In the genomic region with DNA sequence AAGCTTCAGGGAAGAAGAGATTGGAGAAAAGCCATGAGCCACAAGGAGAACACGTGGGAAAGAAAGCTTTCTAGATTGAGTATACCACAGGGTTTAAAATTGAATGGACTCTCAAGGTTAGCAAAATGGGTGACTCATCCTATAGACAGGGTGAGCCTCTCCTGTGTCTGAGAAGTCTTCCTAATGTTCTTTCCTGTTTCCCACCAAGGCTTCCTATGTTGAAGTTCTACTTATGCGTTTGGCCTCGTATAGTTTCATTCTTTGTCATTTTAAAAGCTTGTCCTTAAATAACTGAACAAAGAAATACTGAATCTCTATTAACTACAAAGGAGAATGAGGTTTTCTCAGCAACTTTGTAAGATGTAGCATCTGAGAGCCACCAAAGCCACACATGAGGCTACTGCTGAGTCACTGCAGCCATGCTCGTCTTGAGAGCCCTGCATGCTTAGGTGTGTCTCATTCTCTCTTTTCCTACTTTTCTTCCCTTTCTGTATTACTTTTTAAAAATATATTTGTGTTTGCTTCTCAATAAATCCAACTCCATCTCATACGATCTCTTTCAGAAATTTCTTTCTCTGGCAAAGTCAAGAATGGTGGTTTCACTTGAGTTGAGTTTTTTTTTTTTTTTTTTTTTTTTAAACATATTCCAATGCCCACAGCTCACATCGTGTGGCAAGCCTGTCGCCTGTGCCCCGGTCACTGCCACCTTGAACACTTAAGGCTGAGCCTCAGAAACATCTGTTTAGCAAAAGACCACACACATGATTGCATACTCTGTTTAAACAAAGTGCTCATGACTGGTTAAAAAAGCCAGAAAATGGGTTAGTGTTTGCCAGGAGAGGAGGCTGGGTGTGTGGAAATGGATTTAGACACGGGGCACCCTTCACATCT, we compare ENCODE assay signal across 8 mouse cellular contexts. TPM values are rescaled to one million over a fixed set of nuclear protein-coding genes. Genes with fewer than 3 reads are reported as not detected.
DNase-seq lines count a peak whose midpoint lies in the region; ATAC-seq lines count a peak whose summit lies in the region.

No protein-coding gene starts in this region.

- H3K9ac ChIP-seq in kidney, embryonic 14.5 days (ENCODE audit: low read depth, low read length), result peak overlapping the region; percentile 49; the same call in 1 of the 2 replicates

- no peaks in the 10 kb centered on the region for H3K36me3 ChIP-seq in kidney, embryonic 14.5 days (ENCODE audit: control insufficient read depth, insufficient read depth, low read length)

- ATAC-seq in kidney, embryonic 14.5 days (ENCODE audit: low FRiP score, low TSS enrichment), result peak; percentile 20; the same call in 1 of the 2 replicates
- ATAC-seq in hematopoietic stem cell, adult 5-6 weeks (replicated peaks in 1 of 2; ENCODE audit: insufficient read depth in 1 of 2, low FRiP score in 2 of 2, low TSS enrichment in 1 of 2, low read depth in 1 of 2, poor library complexity in 2 of 2, severe bottlenecking in 2 of 2), result peak; percentile 24 to 44; a peak in 3 of 4 replicates
- ATAC-seq in megakaryocyte, adult 5-6 weeks (ENCODE audit: poor library complexity, severe bottlenecking), result peak; percentile 16
- ATAC-seq in cerebellum, adult (ENCODE audit: insufficient number of reproducible peaks, low FRiP score, low TSS enrichment), result no peak

- DNase-seq in kidney, postnatal 10 days, result no peak
- DNase-seq in ZHBTc4 (ENCODE audit: low read depth, low spot score), result peak; percentile 9
- no peak for DNase-seq in urinary bladder, adult 2 months (ENCODE audit: low spot score)
- no peak for DNase-seq in spleen, adult 12 weeks (ENCODE audit: low spot score)

- no peaks in the 10 kb centered on the region for H3K4me1 ChIP-seq in kidney, embryonic 14.5 days (ENCODE audit: control insufficient read depth, insufficient read depth, low read length)

- H3K9me3 ChIP-seq in kidney, embryonic 14.5 days (ENCODE audit: control insufficient read depth, low read length), result no peaks in the 10 kb centered on the region

- H3K4me2 ChIP-seq in kidney, embryonic 14.5 days (replicated peaks; ENCODE audit: low read depth, low read length), result peak overlapping the region; percentile 44

- H3K4me3 ChIP-seq in kidney, embryonic 14.5 days (ENCODE audit: low read length), result peak overlapping the region; percentile 28; the same call in 1 of the 2 replicates

- H3K27me3 ChIP-seq in kidney, embryonic 14.5 days (ENCODE audit: control insufficient read depth, insufficient read depth, low read length), result no peaks in the 10 kb centered on the region

- 72% methylated on average over 9 of the region's 9 CpGs for WGBS in kidney, embryonic 14.5 days

- H3K27ac ChIP-seq in kidney, embryonic 14.5 days (ENCODE audit: low read depth, low read length), result peak overlapping the region; percentile 70; the same call in 1 of the 2 replicates

RNA-seq across cellular contexts. Expression of a gene that starts 0.7 kb away (rescaled TPM):
- 6.9 and 7.9 TPM in 2 replicates for polyA plus RNA-seq in kidney, embryonic 14.5 days (2014; fragmentation: Nextera tagmentation; extraction: Ambion mirVana)
- 17.5 and 22.2 TPM in 2 replicates for total RNA-seq in hematopoietic stem cell, adult 5-6 weeks (2017)
- total RNA-seq in megakaryocyte, adult 5-6 weeks (2015), result 2.7 and 4.2 TPM in 2 replicates
- 1.9 TPM in 2 replicates for total RNA-seq in megakaryocyte, adult 5-6 weeks (2017)
- polyA plus RNA-seq in urinary bladder, adult 2 months (2012; rRNA removed), result 19.2 and 19.5 TPM in 2 replicates

RNA-seq across cellular contexts. Expression of a gene that starts 23.4 kb away (rescaled TPM):
- not detected in 2 replicates for polyA plus RNA-seq in kidney, embryonic 14.5 days (2014; fragmentation: Nextera tagmentation; extraction: Ambion mirVana)
- not detected in 2 replicates for total RNA-seq in hematopoietic stem cell, adult 5-6 weeks (2017)
- 0.27 TPM in 1 of 2 replicates, not detected in the other for total RNA-seq in megakaryocyte, adult 5-6 weeks (2015)
- not detected in 2 replicates for total RNA-seq in megakaryocyte, adult 5-6 weeks (2017)
- polyA plus RNA-seq in urinary bladder, adult 2 months (2012; rRNA removed), result 0.50 and 0.78 TPM in 2 replicates

RNA-seq across cellular contexts. Expression of a gene that starts 38.8 kb away (rescaled TPM):
- 1.9 and 2.2 TPM in 2 replicates for polyA plus RNA-seq in kidney, embryonic 14.5 days (2014; fragmentation: Nextera tagmentation; extraction: Ambion mirVana)
- total RNA-seq in hematopoietic stem cell, adult 5-6 weeks (2017), result 34.6 and 52.6 TPM in 2 replicates
- 1.6 and 1.7 TPM in 2 replicates for total RNA-seq in megakaryocyte, adult 5-6 weeks (2015)
- total RNA-seq in megakaryocyte, adult 5-6 weeks (2017), result 1.9 and 7.2 TPM in 2 replicates
- 15.0 and 22.1 TPM in 2 replicates for polyA plus RNA-seq in urinary bladder, adult 2 months (2012; rRNA removed)
